19 mouse cellular contexts compared by ENCODE assay signal in the genomic region with DNA sequence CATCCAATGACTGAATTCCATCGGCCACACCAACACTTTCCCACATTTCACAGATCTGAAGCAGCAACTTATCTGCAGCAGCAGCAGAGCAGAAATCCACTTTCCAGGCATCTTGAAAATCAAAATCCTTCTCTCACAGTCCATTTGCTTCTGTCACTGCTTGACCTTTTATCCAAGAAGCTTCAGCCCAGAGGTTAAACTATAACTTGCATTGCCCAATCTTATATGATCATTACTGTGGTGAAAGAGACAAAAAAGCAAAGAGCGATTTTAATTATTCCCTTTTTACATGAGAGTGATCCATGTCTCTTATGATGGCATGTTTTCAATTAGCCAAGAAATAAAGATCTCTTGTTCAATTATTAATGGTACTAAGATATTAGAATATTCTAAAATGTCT. TPM values are rescaled to one million over a fixed set of nuclear protein-coding genes. Genes with fewer than 3 reads are reported as not detected.
DNase-seq lines count a peak whose midpoint lies in the region; ATAC-seq and TF ChIP-seq lines count a peak whose summit lies in the region.
"Not testable (repeated sequence)": the region's sequence is repeated elsewhere in the genome, so short reads cannot be mapped to it uniquely, and the experiment has no call there.
"Had no signal": no experiment of that assay in that cellular context is flagged by ENCODE, and none has a peak within 500 bp of the region (broad histone marks: within the 10 kb centered on the region; RNA-seq: fewer than 3 reads in every experiment).

Gene Ugt2b5 (minus strand): TSS at position 123 of the 400 bp plus-strand sequence.

- H3K9me3 ChIP-seq in intestine, embryonic 15.5 days; intestine, postnatal 0 days (ENCODE audit: control insufficient read depth); kidney, embryonic 15.5 days (replicated peaks); kidney, postnatal 0 days (replicated peaks; ENCODE audit: low read length); liver, embryonic 15.5 days (replicated peaks); liver, postnatal 0 days (ENCODE audit: low read length): not testable (repeated sequence)

- not testable (repeated sequence) for DNase-seq in adrenal gland, postnatal 10 days; kidney, postnatal 0 days (ENCODE audit: low spot score); liver, postnatal 0 days

- not testable (repeated sequence) for H3K9ac ChIP-seq in intestine, embryonic 15.5 days; intestine, postnatal 0 days (ENCODE audit: low read depth, low read length); kidney, embryonic 15.5 days; kidney, postnatal 0 days (ENCODE audit: low read depth, low read length); liver, embryonic 15.5 days; liver, postnatal 0 days (replicated peaks)

- WGBS in intestine, embryonic 15.5 days, result 76% methylated on average over 2 of the region's 2 CpGs
- WGBS in intestine, postnatal 0 days, result 53% methylated on average over 2 of the region's 2 CpGs
- WGBS in kidney, embryonic 15.5 days, result 83% methylated on average over 2 of the region's 2 CpGs
- 78% methylated on average over 1 of the region's 2 CpGs for WGBS in kidney, postnatal 0 days
- 48% methylated on average over 2 of the region's 2 CpGs for WGBS in liver, embryonic 15.5 days (ENCODE audit: insufficient replicate concordance)
- 51% methylated on average over 1 of the region's 2 CpGs for WGBS in liver, postnatal 0 days (ENCODE audit: insufficient replicate concordance)

- not testable (repeated sequence) for H3K4me2 ChIP-seq in intestine, embryonic 15.5 days (replicated peaks); kidney, embryonic 15.5 days; kidney, postnatal 0 days (ENCODE audit: low read length); liver, embryonic 15.5 days; liver, postnatal 0 days (ENCODE audit: low read depth, low read length)
- H3K4me2 ChIP-seq in intestine, postnatal 0 days (replicated peaks; ENCODE audit: low read depth), result peak within 1 kb of the TSS; percentile 53

- ATAC-seq in intestine, embryonic 15.5 days, result peak; percentile 52
- ATAC-seq in intestine, postnatal 0 days, result 0 out of 2 replicates have a peak, but pooled peaks have one; percentile 36
- not testable (repeated sequence) for ATAC-seq in kidney, embryonic 15.5 days (replicated peaks; ENCODE audit: low FRiP score); kidney, postnatal 0 days (replicated peaks; ENCODE audit: low FRiP score, low read depth); liver, embryonic 15.5 days (ENCODE audit: insufficient read depth)
- peak; percentile 56 for ATAC-seq in liver, postnatal 0 days

- not testable (repeated sequence) for TF ChIP-seq EP300 in liver, postnatal 0 days (IDR thresholded peaks at IDR 0.05; ENCODE audit: low read depth)

- not testable (repeated sequence) for H3K27me3 ChIP-seq in intestine, embryonic 15.5 days (replicated peaks); intestine, postnatal 0 days (replicated peaks; ENCODE audit: control insufficient read depth, insufficient read depth, low read length); kidney, embryonic 15.5 days; kidney, postnatal 0 days (ENCODE audit: insufficient read depth, low read length); liver, embryonic 15.5 days; liver, postnatal 0 days (ENCODE audit: insufficient read depth, low read length)

- H3K4me3 ChIP-seq in intestine, embryonic 15.5 days (replicated peaks); intestine, postnatal 0 days (ENCODE audit: low read depth, low read length); kidney, embryonic 15.5 days (replicated peaks); kidney, postnatal 0 days (replicated peaks; ENCODE audit: low read depth, low read length); liver, embryonic 15.5 days (replicated peaks); liver, postnatal 0 days (ENCODE audit: low read depth, low read length): not testable (repeated sequence)

- not testable (repeated sequence) for TF ChIP-seq CTCF in intestine, postnatal 0 days (IDR thresholded peaks at IDR 0.05; ENCODE audit: low read depth); kidney, postnatal 0 days (IDR thresholded peaks at IDR 0.05; ENCODE audit: low read depth); liver, postnatal 0 days (IDR thresholded peaks at IDR 0.05; ENCODE audit: low read depth)

- not testable (repeated sequence) for H3K36me3 ChIP-seq in intestine, embryonic 15.5 days; intestine, postnatal 0 days (ENCODE audit: control insufficient read depth, insufficient read depth); kidney, embryonic 15.5 days; kidney, postnatal 0 days (ENCODE audit: insufficient read depth, low read length); liver, embryonic 15.5 days (replicated peaks); liver, postnatal 0 days (replicated peaks; ENCODE audit: insufficient read depth, low read length)

- H3K27ac ChIP-seq in intestine, embryonic 15.5 days; intestine, postnatal 0 days (ENCODE audit: low read depth, low read length); kidney, embryonic 15.5 days; kidney, postnatal 0 days; liver, embryonic 15.5 days (replicated peaks); liver, postnatal 0 days (ENCODE audit: low read depth): not testable (repeated sequence)

- not testable (repeated sequence) for H3K4me1 ChIP-seq in intestine, embryonic 15.5 days (replicated peaks); intestine, postnatal 0 days (replicated peaks; ENCODE audit: control insufficient read depth, insufficient read depth, low read length); kidney, embryonic 15.5 days; kidney, postnatal 0 days (replicated peaks; ENCODE audit: insufficient read depth, low read length); liver, embryonic 15.5 days (replicated peaks); liver, postnatal 0 days (ENCODE audit: insufficient read depth)

RNA-seq across cellular contexts. Expression of gene Ugt2b5, which starts in this region (rescaled TPM):
- total RNA-seq in adrenal gland, postnatal 10 days (2021), result 10 to 100 TPM; 11.3 to 22.5 TPM
- 60.1 and 62.9 TPM in 2 replicates for polyA plus RNA-seq in intestine, embryonic 15.5 days (2015; fragmentation: Nextera tagmentation; extraction: Ambion mirVana)
- 107 and 117 TPM in 2 replicates for polyA plus RNA-seq in intestine, postnatal 0 days (2015; fragmentation: Nextera tagmentation; extraction: Ambion mirVana)
- 12.8 and 13.5 TPM in 2 replicates for polyA plus RNA-seq in kidney, embryonic 15.5 days (2015; fragmentation: Nextera tagmentation; extraction: Ambion mirVana)
- 28.6 and 28.8 TPM in 2 replicates for polyA plus RNA-seq in kidney, postnatal 0 days (2015; fragmentation: Nextera tagmentation; extraction: Ambion mirVana)
- polyA plus RNA-seq in liver, embryonic 15.5 days (2015; fragmentation: Nextera tagmentation; extraction: Ambion mirVana), result 26.0 and 33.0 TPM in 2 replicates
- polyA plus RNA-seq in liver, postnatal 0 days (2015; fragmentation: Nextera tagmentation; extraction: Ambion mirVana), result 146 and 156 TPM in 2 replicates
- total RNA-seq: adrenal gland, adult 18-20 months; CH12.LX; G1E had no signal
- polyA plus RNA-seq: activated CD4-positive, CD25-positive, alpha-beta regulatory T cell, adult 4 months; CD4-positive, CD25-positive, alpha-beta regulatory T cell, adult 4 months; cortical plate, adult 2 months; embryonic facial prominence, embryonic 10.5 days; embryonic facial prominence, embryonic 12.5 days; embryonic facial prominence, embryonic 14.5 days; forebrain, embryonic 11.5 days; forebrain, embryonic 13.5 days; forebrain, embryonic 15.5 days; G1E had no signal
